Mouse (Mus musculus): ENCODE measurements around the gene Ssh3.

DNA sequence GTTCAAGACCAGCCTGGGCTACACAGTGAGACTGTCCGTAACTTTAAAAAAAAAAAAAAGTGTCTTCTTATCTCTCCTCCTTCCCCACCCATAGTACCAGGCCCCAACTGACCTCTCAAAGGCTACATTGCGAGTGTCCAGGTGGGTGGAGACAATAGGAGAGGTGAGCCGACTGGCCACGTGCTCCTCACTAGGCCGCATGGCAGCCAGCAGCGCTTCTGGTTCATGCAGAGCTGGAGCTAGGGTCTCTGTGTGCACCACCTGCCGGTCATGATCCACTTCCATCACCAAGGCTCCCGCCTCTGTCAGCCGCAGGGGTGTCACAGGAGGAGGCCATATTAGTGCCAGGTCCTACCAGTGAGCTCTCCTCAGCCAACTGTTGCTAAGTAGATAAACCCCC is 11.4 kb upstream of the Ssh3 start:
- no peak for TF ChIP-seq CTCF (IDR thresholded peaks at IDR 0.05; ENCODE audit: insufficient read depth, low read length)
- no peak for TF ChIP-seq POLR2A (IDR thresholded peaks at IDR 0.05; ENCODE audit: borderline replicate concordance, extremely low read depth, low read depth, low read length)
